Mouse (Mus musculus) frontal cortex, adult (tissue): ENCODE measurements at regions not wholly inside any gene's neighbourhood (a gene's known extent, or its start where the extent isn't known, plus 50 kb on each side); places are given as distances from the start of the nearest gene placed in this dataset.

Experiments used
- ATAC-seq: cut with Nextera tagmentation; 2 replicates; pipeline ENCODE4 v1.9.2; 2017; ENCODE audit warnings: mild to moderate bottlenecking, moderate library complexity, mixed read lengths; ENCODE audit not compliant: low TSS enrichment

DNA sequence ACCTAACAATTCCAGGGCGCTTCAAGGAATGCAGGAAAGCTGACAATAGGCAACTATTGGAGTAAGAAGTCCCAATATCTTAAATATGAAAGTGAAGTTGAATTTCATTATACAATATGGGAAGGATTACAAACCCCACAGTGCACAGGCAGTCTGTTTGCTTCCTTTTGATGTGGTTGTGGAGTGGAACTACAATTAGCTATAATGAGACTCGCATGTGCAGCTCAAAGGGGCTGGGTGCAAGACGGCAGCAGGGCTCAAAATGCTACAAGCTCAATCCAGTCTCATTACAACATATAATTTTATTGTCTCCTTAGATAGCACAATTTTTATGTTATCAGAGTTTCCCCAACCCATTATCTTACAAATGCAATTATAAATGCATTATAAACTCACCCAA, 54.7 kb upstream of the Ccser1 start:
- ATAC-seq, result no peak

DNA sequence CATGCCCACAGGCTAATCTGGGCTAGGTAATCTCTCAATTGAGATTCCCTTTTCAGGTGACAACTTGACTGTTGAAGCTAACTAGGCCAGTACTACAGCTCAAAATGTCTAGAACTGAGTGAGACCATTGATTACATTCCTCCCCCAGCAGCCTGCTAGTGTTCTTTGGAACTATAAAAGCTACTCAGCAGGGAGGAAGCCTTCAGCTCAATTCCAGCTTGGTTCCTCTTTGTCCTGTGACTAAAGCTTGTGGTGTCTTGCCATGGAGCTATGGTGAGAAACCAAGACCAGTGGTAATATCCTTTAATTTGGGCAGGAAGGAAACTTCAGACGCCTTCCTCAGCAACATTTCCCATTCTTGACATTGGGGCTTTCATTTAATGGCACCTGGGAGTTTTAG, 52.9 kb upstream of the Ccser1 start:
- ATAC-seq, result no peak

DNA sequence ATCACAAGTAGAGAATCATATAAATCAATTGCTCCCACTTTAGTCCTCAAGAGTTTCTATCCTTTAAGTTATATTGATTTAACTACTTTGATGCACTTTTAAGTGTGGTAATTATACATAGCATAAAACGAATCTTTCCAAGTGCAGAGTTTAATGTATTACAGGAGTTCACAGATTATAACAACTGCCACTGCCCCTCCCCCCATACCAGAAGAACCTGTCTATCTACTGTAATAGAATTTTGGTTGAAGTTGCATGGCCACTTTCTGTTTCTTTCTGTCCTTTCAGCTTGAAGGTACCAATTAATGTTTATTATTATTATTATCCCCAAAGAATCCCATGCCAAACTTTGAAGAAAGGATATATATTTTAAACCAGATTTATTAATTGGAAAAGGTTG, 51.9 kb upstream of the Ccser1 start:
- no peak for ATAC-seq
